Mouse (Mus musculus): ENCODE data around the gene Amigo1.
A peak's percentile ranks its signal among the peaks of the same experiment; 100 is the strongest.

GRCm38 (mm10) chr3:108210771-108211139, 24.6 kb downstream of the Amigo1 start, which contains the start of gene Atxn7l2:
- TF ChIP-seq CTCF (IDR thresholded peaks at IDR 0.05; ENCODE audit: borderline replicate concordance, extremely low read depth, insufficient read depth, insufficient read length) = peak; percentile 57; the same call in 1 of the 2 replicates
- peak; percentile 71; the same call in 1 of the 2 replicates for TF ChIP-seq POLR2A (IDR thresholded peaks at IDR 0.05; ENCODE audit: borderline replicate concordance, extremely low read depth, insufficient read depth, insufficient read length, poor library complexity, severe bottlenecking)
